Mouse (Mus musculus) liver, adult 2 months (tissue): ENCODE results near the gene Vstm2l.

ENCODE experiments used
- CTCF ChIP-seq: fragments of 200-500 bp; IDR thresholded peaks from 2 replicates; pipeline ENCODE4 v1.5.1; 2011; ENCODE audit warnings: low read depth, low read length, control low read depth
- POLR2A ChIP-seq: fragments of 200-500 bp; IDR thresholded peaks from 2 replicates; pipeline ENCODE4 v1.6.1; 2011; ENCODE audit warnings: low read length, control low read depth; ENCODE audit not compliant: insufficient read depth; ENCODE audit errors: extremely low read depth

DNA sequence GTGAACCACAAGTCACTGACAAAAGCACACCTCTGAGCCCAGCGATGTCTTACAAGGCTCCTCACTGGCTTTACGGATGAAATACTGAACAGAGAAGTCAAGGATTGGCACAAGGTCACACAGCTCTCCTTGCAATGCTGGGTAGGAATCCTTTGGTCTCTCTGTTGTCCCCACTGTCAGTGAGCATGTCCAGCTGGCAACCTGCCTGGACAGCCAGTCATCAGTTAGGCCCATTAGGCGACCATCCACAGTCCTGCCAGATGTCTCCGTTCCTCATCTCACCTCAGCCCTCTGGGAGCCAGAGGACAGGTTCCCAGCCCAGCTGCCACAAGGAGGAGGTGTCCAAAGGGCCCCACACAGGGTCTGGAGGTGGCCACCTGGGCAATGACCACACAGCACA lies 17.3 kb upstream of the Vstm2l start:
- TF ChIP-seq CTCF (no peak), POLR2A (no peak)
